Mouse (Mus musculus) intestine, embryonic 16.5 days (tissue): ENCODE measurements around the gene Anxa3. TPM values are rescaled to one million over a fixed set of nuclear protein-coding genes. Genes with fewer than 3 reads are reported as not detected.
A peak's percentile ranks its signal among the peaks of the same experiment; 100 is the strongest.

Experiments
- ATAC-seq: fragments of 200-750 bp; cut with Nextera tagmentation; 2 replicates; pipeline ENCODE4 v1.8.0; 2017; ENCODE audit warnings: moderate TSS enrichment, moderate library complexity
- H3K27ac ChIP-seq: fragments of 300-500 bp; sonication (generic); 2 replicates; pipeline ENCODE4 v1.5.1; 2014; ENCODE audit warnings: mild to moderate bottlenecking, low read length
- H3K27me3 ChIP-seq: fragments of 300-500 bp; sonication (generic); replicated peaks from 2 replicates; pipeline ENCODE4 v1.6.1; 2014; ENCODE audit warnings: low read length, control low read depth, mixed read lengths; ENCODE audit not compliant: control insufficient read depth, insufficient read depth
- H3K36me3 ChIP-seq: fragments of 300-500 bp; sonication (generic); 2 replicates; pipeline ENCODE4 v1.6.1; 2014; ENCODE audit warnings: low read length, control low read depth; ENCODE audit not compliant: control insufficient read depth, insufficient read depth
- H3K4me1 ChIP-seq: fragments of 300-500 bp; sonication (generic); 2 replicates; pipeline ENCODE4 v1.6.1; 2014; ENCODE audit warnings: low read length, control low read depth, mixed read lengths; ENCODE audit not compliant: control insufficient read depth, insufficient read depth
- H3K4me2 ChIP-seq: fragments of 300-500 bp; sonication (generic); 2 replicates; pipeline ENCODE4 v1.6.1; 2014; ENCODE audit warnings: low read depth, low read length, control low read depth
- H3K4me3 ChIP-seq: fragments of 300-500 bp; sonication (generic); 2 replicates; pipeline ENCODE4 v1.5.1; 2014; ENCODE audit warnings: mild to moderate bottlenecking, low read length
- H3K9ac ChIP-seq: fragments of 300-500 bp; sonication (generic); 2 replicates; pipeline ENCODE4 v1.6.1; 2014; ENCODE audit warnings: low read depth, low read length
- H3K9me3 ChIP-seq: fragments of 300-500 bp; sonication (generic); 2 replicates; pipeline ENCODE4 v1.6.1; 2016; ENCODE audit warnings: low read length, control low read depth; ENCODE audit not compliant: control insufficient read depth
- WGBS: fragments of 180-500 bp; shearing (Covaris S2); extraction: QIAGEN DNeasy Blood & Tissue Kit; methylation state at CpG from one replicate; pipeline ENCODE4 v1.1.7; 2014; 5-methylcytosine and 5-hydroxymethylcytosine counted together
- polyA plus RNA-seq: library from polyadenylated mRNA; unstranded; fragments of >200 nt; fragmentation: Nextera tagmentation; extraction: Ambion mirVana; gene quantifications from 2 replicates; pipeline ENCODE4 v1.2.1, GENCODE M21; 2015

Anxa3 gene
- polyA plus RNA-seq, 1 experiment from 2014 or later = 48.4 TPM

DNA sequence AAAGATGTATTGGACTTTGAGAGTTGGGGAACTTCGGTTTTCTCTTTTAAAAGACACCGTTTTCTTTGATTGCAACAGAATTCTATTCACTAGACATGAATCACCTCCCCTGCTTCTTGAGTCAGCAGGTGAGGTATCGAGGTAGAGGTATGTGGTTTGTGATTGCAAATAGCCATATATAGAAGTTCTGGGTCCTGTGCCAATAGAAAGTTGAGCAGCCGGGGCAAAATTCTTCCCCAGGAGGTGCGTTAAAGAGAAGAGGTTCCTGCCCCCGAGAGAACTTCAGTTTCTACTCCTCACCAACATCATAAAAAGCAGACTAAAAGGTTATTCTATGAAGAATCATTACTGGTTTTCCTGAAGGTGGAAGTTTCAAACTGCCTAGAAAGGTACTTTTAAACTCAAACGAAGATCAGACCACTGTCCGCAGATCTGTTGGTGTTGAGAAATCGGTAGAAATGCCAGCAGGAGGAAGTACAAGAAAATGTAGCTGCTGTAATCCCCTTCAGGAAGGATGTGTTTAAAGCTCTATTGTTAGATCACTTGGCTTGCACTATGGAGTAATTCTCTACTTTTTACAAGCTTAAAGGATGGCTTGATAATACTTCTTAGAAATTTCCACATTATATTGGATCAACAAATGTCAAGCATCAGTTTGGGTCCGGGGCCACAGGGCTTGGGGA lies 955 bp downstream of the Anxa3 start:
- peaks cover 15% of the 10 kb centered on the region for H3K4me1 ChIP-seq
- WGBS = 38% methylated on average over 10 of the region's 10 CpGs
- no peaks in the 10 kb centered on the region for H3K27me3 ChIP-seq
- no peaks in the 10 kb centered on the region for H3K36me3 ChIP-seq
- H3K4me2 ChIP-seq = peak overlapping the region; percentile 86
- peak overlapping the region; percentile 68; the same call in 1 of the 2 replicates for H3K9ac ChIP-seq
- ATAC-seq = 0 out of 2 replicates have a peak, but pooled peaks have one; percentile 31
- peak overlapping the region; percentile 25 for H3K27ac ChIP-seq
- H3K4me3 ChIP-seq = peak overlapping the region; percentile 58
- H3K9me3 ChIP-seq = no peaks in the 10 kb centered on the region

DNA sequence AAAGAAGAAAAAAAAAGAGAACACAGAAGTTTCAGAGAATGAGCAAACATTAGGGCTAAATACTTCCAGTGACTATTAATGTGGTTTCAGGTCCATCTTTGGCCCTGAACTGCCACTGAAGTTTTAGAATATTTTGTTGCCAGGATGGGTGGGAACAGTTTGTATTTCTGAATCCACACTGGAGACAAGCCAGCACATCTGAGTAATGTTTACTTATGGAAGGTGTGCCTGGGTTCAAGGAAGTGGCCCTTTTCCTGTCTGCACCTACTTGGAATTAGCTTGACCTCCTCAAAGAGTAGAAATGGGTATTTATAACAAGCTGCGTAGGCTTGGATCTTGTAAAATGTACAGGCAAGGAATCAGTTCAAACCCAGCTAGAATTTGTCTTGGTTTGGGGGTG lies 2.6 kb downstream of the Anxa3 start:
- Histone ChIP-seq H3K9me3 (no peaks in the 10 kb centered on the region), H3K27ac (no peak overlapping the region), H3K4me2 (no peak overlapping the region), H3K4me3 (no peak overlapping the region), H3K4me1 (peaks cover 15% of the 10 kb centered on the region), H3K27me3 (no peaks in the 10 kb centered on the region), H3K9ac (no peak overlapping the region), H3K36me3 (no peaks in the 10 kb centered on the region)
- ATAC-seq = no peak
- WGBS = 57% methylated on average over 1 of the region's 1 CpGs

DNA sequence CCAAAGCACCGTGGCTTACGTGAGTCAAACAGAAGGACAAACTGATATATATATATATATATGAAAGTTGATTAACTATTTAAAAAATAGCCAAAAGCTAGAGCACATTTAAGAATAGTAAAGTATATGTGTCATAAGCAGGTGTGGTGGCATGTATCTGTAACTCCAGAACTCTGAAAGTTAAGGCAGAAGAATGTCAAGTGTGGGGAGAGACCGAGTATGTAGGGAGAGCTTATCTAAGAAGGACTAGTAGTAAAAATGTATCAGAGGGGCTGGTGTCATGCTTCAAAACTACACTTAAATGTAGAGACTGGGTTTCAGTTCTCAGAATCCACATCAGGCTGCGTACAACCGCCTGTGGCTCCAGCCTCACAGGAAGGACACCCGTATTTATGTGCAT lies 4.3 kb downstream of the Anxa3 start:
- H3K27ac ChIP-seq = no peak overlapping the region
- no peaks in the 10 kb centered on the region for H3K36me3 ChIP-seq
- no peak overlapping the region for H3K4me2 ChIP-seq
- 89% methylated on average over 6 of the region's 6 CpGs for WGBS
- no peak for ATAC-seq
- H3K27me3 ChIP-seq = no peaks in the 10 kb centered on the region
- no peak overlapping the region for H3K9ac ChIP-seq
- H3K4me3 ChIP-seq = no peak overlapping the region
- no peaks in the 10 kb centered on the region for H3K9me3 ChIP-seq
- H3K4me1 ChIP-seq = peaks cover 22% of the 10 kb centered on the region

DNA sequence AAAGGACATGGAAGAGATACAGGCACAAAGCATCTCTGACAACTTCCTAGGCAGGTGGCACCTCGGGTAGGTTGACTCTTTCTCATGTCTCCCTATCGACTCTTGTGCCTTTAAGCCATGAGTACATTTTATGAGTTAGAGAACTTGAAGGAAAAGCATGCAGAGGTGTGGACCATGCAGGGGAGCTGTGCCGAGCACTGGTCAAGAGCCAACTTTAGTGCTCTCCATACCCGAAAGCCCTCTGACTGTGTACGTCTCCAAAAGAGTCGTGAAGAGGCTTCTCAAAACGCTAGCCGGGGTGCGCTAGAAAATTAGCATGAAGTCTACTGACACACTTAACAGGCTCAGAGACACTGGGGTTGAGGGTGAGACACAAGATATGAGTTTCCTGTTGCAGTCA lies 6.0 kb downstream of the Anxa3 start:
- Histone ChIP-seq H3K4me1 (peaks cover 17% of the 10 kb centered on the region), H3K36me3 (no peaks in the 10 kb centered on the region)

DNA sequence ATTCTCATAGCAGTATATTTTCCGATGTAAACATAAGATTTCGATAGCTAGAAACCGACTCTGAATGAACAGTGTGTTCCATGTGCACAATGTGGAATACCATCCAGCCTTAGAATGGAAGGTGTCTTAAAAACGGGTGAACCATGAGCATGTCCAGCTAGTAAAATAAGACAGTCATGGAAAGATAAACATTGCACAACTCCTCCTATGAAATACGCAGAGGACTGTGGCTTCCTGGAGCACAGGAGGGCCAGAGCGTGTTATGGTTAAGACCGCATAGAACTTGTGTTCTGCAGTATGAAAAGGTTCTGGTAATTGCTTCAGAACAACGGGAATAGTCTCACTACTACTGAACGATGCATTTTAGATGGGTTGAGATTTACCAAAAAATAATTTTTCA lies 6.8 kb downstream of the Anxa3 start:
- H3K27me3 ChIP-seq = no peaks in the 10 kb centered on the region
- H3K4me1 ChIP-seq = peaks cover 17% of the 10 kb centered on the region
- H3K4me2 ChIP-seq = no peak overlapping the region
- H3K4me3 ChIP-seq = no peak overlapping the region
- no peaks in the 10 kb centered on the region for H3K36me3 ChIP-seq
- no peaks in the 10 kb centered on the region for H3K9me3 ChIP-seq
- no peak overlapping the region for H3K27ac ChIP-seq
- no peak for ATAC-seq
- H3K9ac ChIP-seq = no peak overlapping the region
- WGBS = 71% methylated on average over 9 of the region's 9 CpGs

More for the DNA sequence above, 6.0 kb downstream of the Anxa3 start:
- H3K4me3 ChIP-seq = no peak overlapping the region
- 96% methylated on average over 9 of the region's 9 CpGs for WGBS
- H3K9ac ChIP-seq = no peak overlapping the region
- no peak overlapping the region for H3K27ac ChIP-seq
- no peaks in the 10 kb centered on the region for H3K9me3 ChIP-seq
- H3K27me3 ChIP-seq = no peaks in the 10 kb centered on the region
- no peak overlapping the region for H3K4me2 ChIP-seq
- ATAC-seq = no peak

DNA sequence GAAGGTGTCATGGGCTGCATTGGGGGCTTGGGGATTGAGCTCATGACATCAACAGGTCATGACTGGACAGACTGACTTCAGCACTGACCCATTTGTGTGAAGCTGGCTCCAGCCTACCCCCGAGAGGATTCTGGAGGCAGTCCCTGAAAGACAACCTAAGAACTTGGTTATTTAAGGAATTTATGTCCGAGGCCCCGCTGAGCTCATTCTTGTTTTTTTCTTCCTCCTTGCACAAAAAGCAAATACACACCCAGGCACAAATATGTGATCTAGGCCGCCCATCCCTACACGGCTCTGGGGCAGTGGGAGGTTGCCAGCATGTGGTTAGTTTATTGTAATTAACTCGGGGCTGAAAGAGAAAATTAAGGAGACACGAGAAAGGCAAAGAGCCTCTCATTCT lies 9.0 kb downstream of the Anxa3 start:
- Histone ChIP-seq H3K4me3 (no peak overlapping the region), H3K9ac (no peak overlapping the region), H3K9me3 (no peaks in the 10 kb centered on the region), H3K4me2 (no peak overlapping the region), H3K36me3 (no peaks in the 10 kb centered on the region), H3K27me3 (no peaks in the 10 kb centered on the region), H3K27ac (no peak overlapping the region), H3K4me1 (peaks cover 14% of the 10 kb centered on the region)
- ATAC-seq = peak; percentile 53
- 15% methylated on average over 7 of the region's 7 CpGs for WGBS

DNA sequence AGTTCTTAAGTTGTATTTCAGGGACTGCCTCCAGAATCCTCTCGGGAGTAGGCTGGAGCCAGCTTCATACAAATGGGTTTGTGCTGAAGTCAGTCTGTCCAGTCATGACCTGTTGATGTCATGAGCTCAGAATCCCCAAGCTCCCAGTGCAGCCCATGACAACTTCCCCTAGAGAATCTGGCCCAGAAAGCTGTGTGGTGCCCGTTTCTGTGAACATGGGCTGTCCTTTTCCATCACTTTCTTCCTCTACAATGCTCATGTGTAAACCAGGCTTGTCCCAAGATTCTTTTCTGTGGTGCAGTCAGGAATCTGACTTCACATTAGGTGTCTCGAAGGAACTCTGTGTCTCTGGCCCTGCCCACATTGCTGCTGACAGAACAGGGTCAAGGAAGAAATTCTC lies 10.0 kb downstream of the Anxa3 start:
- WGBS = 40% methylated on average over 3 of the region's 3 CpGs
- no peaks in the 10 kb centered on the region for H3K9me3 ChIP-seq
- H3K36me3 ChIP-seq = no peaks in the 10 kb centered on the region
- no peaks in the 10 kb centered on the region for H3K27me3 ChIP-seq
- no peak overlapping the region for H3K4me2 ChIP-seq
- H3K27ac ChIP-seq = 0 out of 2 replicates have a peak overlapping the region, but pooled peaks have one; percentile 11
- H3K4me3 ChIP-seq = no peak overlapping the region
- H3K4me1 ChIP-seq = peaks cover 14% of the 10 kb centered on the region
- ATAC-seq = no peak
- no peak overlapping the region for H3K9ac ChIP-seq

DNA sequence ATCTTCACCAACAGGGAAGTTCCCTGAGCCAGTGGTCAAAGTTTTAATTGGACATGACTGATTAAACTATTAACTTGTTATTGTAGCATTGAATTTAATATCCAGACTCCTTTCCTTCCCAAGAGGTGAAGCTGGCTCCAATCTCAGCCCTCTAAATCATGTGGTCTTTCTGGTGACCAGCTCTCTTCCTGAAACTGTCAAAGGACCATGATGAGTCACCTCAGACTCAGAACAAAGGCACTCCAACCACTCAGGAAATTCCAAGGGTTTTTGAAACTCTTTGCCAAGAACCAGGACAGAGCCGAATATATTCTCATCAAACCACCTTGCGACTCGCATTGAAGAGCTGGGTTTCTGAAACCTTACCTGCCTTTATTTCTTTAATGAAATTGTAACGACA lies 11.2 kb downstream of the Anxa3 start:
- no peak for ATAC-seq

DNA sequence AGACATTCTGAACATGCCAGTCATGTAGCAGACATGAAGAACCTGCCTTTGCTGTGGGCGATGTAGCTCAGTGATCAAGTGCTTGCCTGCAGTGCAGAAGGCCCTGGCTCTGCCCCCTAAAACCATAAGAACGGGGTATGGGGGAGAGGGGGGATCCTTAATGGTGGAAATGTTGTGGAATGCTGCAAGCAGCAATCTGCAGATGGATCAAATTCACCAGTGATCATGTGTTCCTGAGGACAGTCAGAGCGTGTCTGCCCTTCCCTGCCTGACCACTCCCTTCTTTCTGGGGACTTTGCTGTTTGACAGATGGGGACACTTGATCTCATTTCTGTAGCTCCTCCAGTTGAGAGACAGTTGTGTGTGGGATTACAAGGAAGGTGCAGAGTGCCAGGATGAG lies 11.7 kb downstream of the Anxa3 start:
- no peak for ATAC-seq
- Histone ChIP-seq H3K4me1 (peaks cover 14% of the 10 kb centered on the region), H3K4me2 (no peak overlapping the region), H3K9ac (no peak overlapping the region), H3K27ac (no peak overlapping the region), H3K36me3 (no peaks in the 10 kb centered on the region), H3K9me3 (no peaks in the 10 kb centered on the region), H3K4me3 (no peak overlapping the region), H3K27me3 (no peaks in the 10 kb centered on the region)
- 70% methylated on average over 3 of the region's 3 CpGs for WGBS

More for the DNA sequence above, 11.2 kb downstream of the Anxa3 start:
- no peaks in the 10 kb centered on the region for H3K27me3 ChIP-seq
- H3K27ac ChIP-seq = no peak overlapping the region
- 68% methylated on average over 4 of the region's 4 CpGs for WGBS
- peaks cover 14% of the 10 kb centered on the region for H3K4me1 ChIP-seq
- H3K36me3 ChIP-seq = no peaks in the 10 kb centered on the region
- no peak overlapping the region for H3K9ac ChIP-seq
- no peak overlapping the region for H3K4me3 ChIP-seq
- no peak overlapping the region for H3K4me2 ChIP-seq
- no peaks in the 10 kb centered on the region for H3K9me3 ChIP-seq

DNA sequence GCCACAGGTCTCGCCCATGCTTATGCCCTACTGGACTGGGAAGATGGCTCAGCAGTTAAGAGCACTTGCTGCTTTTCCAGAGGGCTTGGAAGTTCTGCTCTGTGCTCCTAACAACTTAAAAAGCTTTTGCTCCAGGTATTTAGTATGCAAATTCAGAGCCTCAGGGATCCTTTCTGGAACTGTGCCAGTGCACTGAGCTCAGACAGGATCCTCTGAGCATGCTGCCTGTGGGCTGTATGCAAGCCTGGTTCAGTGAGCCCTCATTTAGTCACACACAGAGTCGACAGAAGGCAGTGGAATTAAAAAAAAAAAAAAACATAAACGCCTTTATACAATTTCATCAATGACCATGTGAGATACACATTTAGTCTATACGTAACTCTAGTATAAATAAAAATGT lies 17.5 kb downstream of the Anxa3 start:
- ATAC-seq = no peak
- H3K4me2 ChIP-seq = no peak overlapping the region
- H3K4me1 ChIP-seq = no peaks in the 10 kb centered on the region
- no peaks in the 10 kb centered on the region for H3K27me3 ChIP-seq
- no peaks in the 10 kb centered on the region for H3K9me3 ChIP-seq
- H3K27ac ChIP-seq = no peak overlapping the region
- 71% methylated on average over 4 of the region's 4 CpGs for WGBS
- H3K36me3 ChIP-seq = no peaks in the 10 kb centered on the region
- H3K4me3 ChIP-seq = no peak overlapping the region
- H3K9ac ChIP-seq = no peak overlapping the region
